Mouse (Mus musculus) thymus, adult 2 months (tissue): ENCODE data around the gene Itga4. TPM values are rescaled to one million over a fixed set of nuclear protein-coding genes. Genes with fewer than 3 reads are reported as not detected.
A peak's percentile ranks its signal among the peaks of the same experiment; 100 is the strongest.

ENCODE experiments used
- DNase-seq: peaks from one replicate; pipeline ENCODE4 v3.0.0; 2021
- H3K27ac ChIP-seq: fragments of 200-500 bp; 2 replicates; pipeline ENCODE4 v1.5.1; 2012; ENCODE audit warnings: low read length, control low read depth; ENCODE audit not compliant: control insufficient read depth, insufficient read depth
- H3K27me3 ChIP-seq: fragments of 200-500 bp; 2 replicates; pipeline ENCODE4 v1.6.1; 2012; ENCODE audit warnings: mild to moderate bottlenecking, low read length, moderate library complexity, mixed read lengths; ENCODE audit not compliant: control insufficient read depth, insufficient read depth
- H3K36me3 ChIP-seq: fragments of 200-500 bp; 2 replicates; pipeline ENCODE4 v1.6.1; 2012; ENCODE audit warnings: mild to moderate bottlenecking, low read length, moderate library complexity; ENCODE audit not compliant: control insufficient read depth, insufficient read depth
- H3K4me1 ChIP-seq: fragments of 200-500 bp; replicated peaks from 2 replicates; pipeline ENCODE4 v1.6.1; 2012; ENCODE audit warnings: low read length; ENCODE audit not compliant: control insufficient read depth, insufficient read depth
- H3K4me3 ChIP-seq: fragments of 200-500 bp; 2 replicates; pipeline ENCODE4 v1.5.1; 2012; ENCODE audit warnings: mild to moderate bottlenecking, low read length, control low read depth, moderate library complexity; ENCODE audit not compliant: control insufficient read depth, insufficient read depth
- CTCF ChIP-seq: fragments of 200-500 bp; IDR thresholded peaks from 2 replicates; pipeline ENCODE4 v1.5.1; 2012; ENCODE audit warnings: mild to moderate bottlenecking, control low read depth, low read length, moderate library complexity, borderline replicate concordance; ENCODE audit not compliant: control insufficient read depth, poor library complexity, insufficient read depth; ENCODE audit errors: extremely low read depth
- POLR2A ChIP-seq: fragments of 200-500 bp; IDR thresholded peaks from 2 replicates; pipeline ENCODE4 v1.6.1; 2012; ENCODE audit warnings: mild to moderate bottlenecking, low read length, control low read depth, moderate library complexity; ENCODE audit not compliant: control insufficient read depth, poor library complexity, insufficient read depth; ENCODE audit errors: extremely low read depth
- WGBS: fragments of 180-500 bp; shearing (Covaris S2); methylation state at CpG from one replicate; pipeline ENCODE4 v1.1.7; 2018; 5-methylcytosine and 5-hydroxymethylcytosine counted together
- polyA plus RNA-seq: library from polyadenylated mRNA; depleted of rRNA; stranded (reverse); fragments of >200 nt; gene quantifications from 2 replicates; pipeline ENCODE4 v1.2.3, GENCODE M21; 2012; rRNA removed

Gene Itga4
- polyA plus RNA-seq = 26.2 and 27.5 TPM in 2 replicates

DNA sequence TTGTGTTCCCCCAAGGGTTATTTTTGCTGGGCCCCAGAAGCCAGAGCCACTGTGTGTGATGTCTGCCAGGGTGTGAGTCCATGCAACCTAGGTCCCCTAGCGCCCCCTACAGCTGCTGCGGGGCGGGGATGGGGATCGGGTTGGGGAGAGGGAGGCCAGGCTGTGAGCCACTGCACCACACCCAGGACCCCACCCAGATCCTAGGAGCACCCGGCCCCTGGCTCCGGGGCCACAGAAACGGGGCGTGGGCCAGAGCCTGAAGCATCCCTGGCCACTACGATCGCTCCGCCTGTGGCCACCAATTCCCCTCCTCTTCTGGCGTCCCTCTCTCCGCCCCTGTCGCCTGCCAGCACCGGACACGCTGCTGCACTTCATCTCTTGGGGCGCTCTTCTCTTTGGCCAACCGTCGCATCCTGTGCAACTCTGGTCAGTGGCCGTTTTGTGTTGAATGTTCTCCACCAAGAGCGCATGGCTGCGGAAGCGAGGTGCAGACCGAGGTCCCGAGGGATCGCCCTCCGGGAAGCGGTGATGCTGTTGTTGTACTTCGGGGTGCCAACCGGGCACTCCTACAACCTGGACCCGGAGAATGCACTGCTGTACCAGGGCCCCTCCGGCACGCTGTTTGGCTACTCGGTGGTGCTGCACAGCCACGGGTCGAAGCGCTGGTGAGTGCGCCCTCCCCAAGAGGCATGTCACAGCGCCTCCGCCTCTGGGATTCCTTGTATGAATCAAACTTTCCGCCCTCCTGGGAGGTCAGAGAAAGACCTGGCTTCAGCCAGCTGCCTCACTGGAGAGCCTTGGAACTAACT, at the start of gene Itga4:
Gene Itga4, plus strand, starts transcription at position 235 of the 809 bp plus-strand sequence.
- peaks cover 21% of the 10 kb centered on the region for H3K4me1 ChIP-seq
- under 1% methylated on average over 41 of the region's 41 CpGs for WGBS
- DNase-seq = peak; percentile 99
- H3K27ac ChIP-seq = peak within 1 kb of the TSS; percentile 93
- H3K36me3 ChIP-seq = no peaks in the 10 kb centered on the region
- no peaks in the 10 kb centered on the region for H3K27me3 ChIP-seq
- TF ChIP-seq CTCF (peak; percentile 84), POLR2A (peak; percentile 39; the same call in 1 of the 2 replicates)
- peak within 1 kb of the TSS; percentile 94 for H3K4me3 ChIP-seq

DNA sequence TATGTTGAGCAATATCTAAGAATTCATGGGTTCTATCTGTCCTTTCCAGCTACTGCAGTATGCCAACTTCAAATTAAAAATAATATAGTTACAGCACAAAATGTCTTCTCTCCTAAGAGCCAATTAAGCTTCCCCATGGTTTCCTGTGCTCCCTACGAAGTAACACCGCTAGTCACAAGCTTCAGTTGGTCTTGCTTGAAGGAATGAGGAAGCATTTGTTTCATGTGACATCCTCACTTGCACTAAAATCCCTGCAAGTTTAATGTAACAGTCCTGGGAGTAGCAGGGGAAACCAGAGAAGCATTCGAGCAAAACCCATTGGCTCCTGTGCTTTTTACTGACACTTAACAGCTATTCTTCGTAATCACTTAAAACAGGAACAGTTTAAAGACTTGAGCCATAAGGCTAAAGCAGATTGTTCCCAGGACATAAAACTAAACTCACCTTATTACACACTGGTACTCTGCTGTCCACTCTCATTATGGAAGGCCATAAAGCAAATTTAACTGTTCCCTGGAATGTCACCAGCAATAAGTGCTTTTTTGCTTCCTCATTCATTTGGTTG, 49.0 kb upstream of the Itga4 start:
- H3K4me3 ChIP-seq = no peak overlapping the region
- TF ChIP-seq POLR2A (no peak), CTCF (no peak)
- DNase-seq = no peak
- H3K27me3 ChIP-seq = no peaks in the 10 kb centered on the region
- H3K36me3 ChIP-seq = no peaks in the 10 kb centered on the region
- WGBS = 66% methylated on average over 4 of the region's 4 CpGs
- peaks cover 4% of the 10 kb centered on the region; the same call in 1 of the 2 replicates for H3K4me1 ChIP-seq
- no peak overlapping the region for H3K27ac ChIP-seq

DNA sequence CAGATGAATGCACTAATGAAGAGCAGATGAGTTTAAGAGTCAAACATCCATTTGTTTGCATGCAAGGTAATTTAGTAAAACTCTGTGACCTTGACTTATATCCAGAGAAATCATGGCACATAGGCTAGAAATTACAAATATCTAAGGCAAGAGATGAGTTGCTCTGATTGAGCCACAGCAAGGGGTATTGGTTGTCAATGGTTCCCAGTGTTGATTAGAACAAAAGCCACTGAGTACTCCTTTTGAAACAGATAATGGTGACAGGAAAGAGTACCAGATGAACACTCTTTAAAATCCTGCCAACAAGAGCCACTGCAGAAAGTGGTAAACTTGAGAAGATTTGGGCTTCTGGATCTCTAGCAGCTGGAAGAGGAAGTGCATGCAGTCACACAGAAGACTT, 40.2 kb upstream of the Itga4 start:
- TF ChIP-seq POLR2A = no peak
- TF ChIP-seq CTCF = no peak
- Histone ChIP-seq H3K36me3 (no peaks in the 10 kb centered on the region), H3K4me1 (no peaks in the 10 kb centered on the region), H3K27me3 (no peaks in the 10 kb centered on the region), H3K27ac (no peak overlapping the region), H3K4me3 (no peak overlapping the region)
- no peak for DNase-seq

DNA sequence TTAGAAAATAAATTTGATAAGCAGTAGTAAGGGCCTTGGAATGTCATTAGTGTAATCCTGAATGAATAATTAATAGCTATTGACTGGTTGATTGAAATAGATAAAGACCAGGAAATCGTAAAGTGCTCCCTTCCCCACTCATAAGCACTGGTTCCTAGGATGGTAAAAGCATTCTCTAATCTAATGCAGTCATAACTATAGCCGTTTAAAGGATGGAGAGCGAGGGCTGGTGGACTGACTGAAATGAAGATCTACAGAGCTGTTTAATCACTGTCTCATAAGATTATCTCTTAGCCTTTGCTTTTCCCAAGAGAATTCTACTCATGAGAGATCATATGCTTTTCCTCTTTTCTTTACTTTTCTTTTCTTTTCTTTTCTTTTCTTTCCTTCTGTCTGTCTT, 39.7 kb upstream of the Itga4 start:
- no peak overlapping the region for H3K4me3 ChIP-seq
- DNase-seq = no peak
- 80% methylated on average over 3 of the region's 3 CpGs for WGBS
- H3K36me3 ChIP-seq = no peaks in the 10 kb centered on the region
- no peaks in the 10 kb centered on the region for H3K27me3 ChIP-seq
- H3K27ac ChIP-seq = no peak overlapping the region
- TF ChIP-seq CTCF = no peak
- TF ChIP-seq POLR2A = no peak
- H3K4me1 ChIP-seq = no peaks in the 10 kb centered on the region

DNA sequence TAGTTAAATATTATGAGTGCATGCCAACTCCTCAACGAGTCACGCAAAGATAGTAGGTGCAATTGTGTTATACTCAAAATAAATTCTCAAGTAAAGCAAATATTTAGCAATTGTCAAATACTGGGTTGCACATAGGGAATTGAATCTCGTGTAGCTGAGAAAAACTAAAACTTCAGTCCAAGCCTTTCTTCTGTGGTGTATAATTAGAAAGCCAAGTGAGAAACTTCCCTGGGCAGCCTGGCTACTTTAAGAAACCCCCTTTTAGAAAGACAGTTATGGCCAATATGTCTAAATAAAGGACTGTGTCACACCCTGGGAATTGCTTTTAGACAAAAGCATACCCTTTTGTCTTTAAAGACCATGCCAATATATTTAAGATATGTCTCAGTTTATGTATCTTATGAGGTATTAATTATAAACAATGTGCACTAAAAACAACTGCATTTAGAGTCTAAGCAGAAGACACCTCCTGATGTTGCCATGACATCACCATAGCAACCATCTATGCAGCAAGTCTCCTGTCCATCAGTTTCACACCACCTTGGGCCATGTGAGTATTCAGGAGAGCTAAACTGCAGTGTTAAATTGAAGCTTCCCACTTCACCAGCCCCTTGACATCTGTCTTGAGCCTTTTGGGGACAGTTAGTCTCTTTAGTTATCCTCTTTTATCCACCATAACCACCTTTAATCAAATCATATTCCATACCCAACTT, 30.4 kb upstream of the Itga4 start:
- Histone ChIP-seq H3K36me3 (no peaks in the 10 kb centered on the region), H3K4me3 (no peak overlapping the region), H3K27me3 (no peaks in the 10 kb centered on the region), H3K27ac (no peak overlapping the region), H3K4me1 (peaks cover 3% of the 10 kb centered on the region)
- no peak for TF ChIP-seq CTCF
- no peak for TF ChIP-seq POLR2A
- DNase-seq = no peak
- 93% methylated on average over 3 of the region's 3 CpGs for WGBS

DNA sequence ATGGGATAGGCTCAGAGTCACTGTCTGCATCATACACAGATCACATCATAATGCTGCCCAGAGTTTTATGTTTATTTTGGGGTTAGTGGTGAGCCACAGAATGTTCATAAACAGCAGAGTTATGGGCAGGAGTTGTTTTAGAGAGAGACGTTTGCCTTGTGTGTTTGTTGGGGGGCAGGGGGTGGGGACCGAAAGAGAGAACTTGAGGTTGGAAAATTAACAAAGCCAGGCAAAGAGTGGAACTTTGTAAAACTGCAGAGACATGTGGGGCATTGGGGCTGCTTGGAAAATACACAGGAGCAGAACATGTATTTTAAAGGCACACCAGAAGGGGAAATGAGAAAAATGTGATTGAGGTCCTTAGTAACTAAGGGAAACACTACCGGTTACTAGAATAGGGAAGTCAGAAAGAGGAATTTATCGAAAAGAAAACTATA, 27.4 kb upstream of the Itga4 start:
- WGBS = 3% methylated on average over 4 of the region's 4 CpGs
- TF ChIP-seq POLR2A (no peak), CTCF (no peak)
- Histone ChIP-seq H3K4me3 (no peak overlapping the region), H3K27ac (no peak overlapping the region; the same call in 1 of the 2 replicates), H3K36me3 (no peaks in the 10 kb centered on the region), H3K4me1 (peaks cover 9% of the 10 kb centered on the region), H3K27me3 (no peaks in the 10 kb centered on the region)
- no peak for DNase-seq
